Mouse (Mus musculus): ENCODE data around the gene 1700016D06Rik.
A peak's percentile ranks its signal among the peaks of the same experiment; 100 is the strongest.
"Not testable (repeated sequence)": the region's sequence is repeated elsewhere in the genome, so short reads cannot be mapped to it uniquely, and the experiment has no call there.

The 1700016D06Rik gene

DNA sequence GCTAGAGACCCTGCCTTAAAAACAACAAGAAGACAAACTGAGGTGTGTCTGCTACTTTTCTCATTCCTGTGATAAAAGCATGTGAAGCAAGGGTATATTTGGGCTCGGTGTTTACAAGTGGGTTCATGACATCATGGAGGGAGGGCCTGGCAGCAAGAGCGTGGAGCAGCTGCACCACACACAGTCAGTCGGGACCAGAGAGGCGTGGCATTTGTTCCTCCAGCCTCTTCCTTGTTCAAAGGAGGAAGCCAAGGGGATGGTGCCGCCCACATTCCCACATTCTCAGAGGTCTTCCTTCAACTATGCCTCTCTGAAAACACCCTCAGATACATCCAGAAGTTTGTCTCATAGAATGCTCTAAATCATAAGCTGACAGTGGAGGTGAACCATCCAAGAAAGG, 2.9 kb upstream of the 1700016D06Rik start:
- DNase-seq (ENCODE audit: low read depth in 2 of 2, low spot score in 2 of 2): no peak

DNA sequence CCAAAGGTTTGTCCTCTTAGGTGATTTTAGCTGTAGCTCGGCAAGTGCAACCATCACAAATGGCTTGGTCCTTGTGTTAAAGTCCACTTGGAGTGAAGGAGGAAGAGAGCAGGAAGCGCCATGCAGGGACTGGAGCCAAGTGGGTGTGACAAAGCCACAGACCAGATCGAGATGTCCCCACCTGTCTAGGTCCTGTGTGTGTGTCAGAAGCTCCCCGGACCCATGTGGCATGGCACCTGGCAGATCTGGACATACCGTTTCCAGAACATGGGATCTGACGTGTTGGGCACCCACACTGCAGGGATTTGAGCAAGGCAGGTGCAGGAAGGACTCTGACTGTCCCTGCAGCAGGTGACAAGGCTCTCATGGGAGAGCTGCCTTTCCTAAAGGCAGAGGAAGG, 565 bp upstream of the 1700016D06Rik start:
- DNase-seq (ENCODE audit: low read depth in 2 of 2, low spot score in 2 of 2): no peak

DNA sequence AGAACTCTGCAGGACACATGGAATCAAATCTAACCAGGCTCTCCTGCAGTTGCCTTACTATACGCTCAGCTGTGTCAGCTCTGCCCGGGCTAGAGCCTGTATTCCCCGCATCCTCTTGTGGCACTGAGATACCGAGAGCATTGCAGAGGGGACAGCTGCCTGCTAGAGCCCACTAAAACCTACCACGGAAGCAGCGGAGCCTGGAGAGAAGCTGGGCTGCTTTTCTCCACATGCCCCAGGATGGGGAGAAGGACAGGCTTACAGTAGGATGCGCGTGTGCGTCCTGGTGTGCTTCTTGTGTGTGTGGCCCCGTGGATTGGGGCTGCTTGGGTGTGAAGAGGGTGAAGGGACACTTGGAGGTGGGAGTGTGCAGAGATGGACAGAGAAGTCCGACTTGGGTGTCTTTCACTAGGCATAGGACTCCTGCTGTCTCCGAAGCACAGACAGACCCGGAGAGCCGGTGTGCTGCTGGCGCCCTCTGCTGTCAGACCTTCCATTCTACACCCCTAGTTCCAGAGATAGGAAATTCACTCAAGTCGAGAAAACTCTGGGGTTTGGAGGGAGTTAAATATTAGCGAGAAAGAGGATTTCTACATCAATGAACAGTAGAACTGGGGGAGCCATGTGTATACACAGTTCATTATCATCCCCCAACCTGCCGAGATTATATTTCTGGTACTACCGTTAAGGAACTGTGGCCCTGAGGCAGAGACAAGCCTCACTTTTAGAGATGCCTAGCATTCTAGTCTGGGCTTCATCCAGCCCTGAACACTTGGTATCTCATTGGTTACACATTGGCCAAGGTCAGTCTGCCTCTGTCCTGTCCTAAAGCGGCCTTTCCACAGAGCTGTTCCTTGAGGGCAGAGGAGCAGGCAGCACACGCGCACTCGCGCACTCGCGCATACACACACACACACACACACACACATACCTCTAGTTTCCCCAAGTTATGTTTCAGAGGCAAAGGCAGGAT, 517 bp downstream of the 1700016D06Rik start:
- peak; percentile 30 to 50 for DNase-seq (ENCODE audit: low read depth in 2 of 2, low spot score in 2 of 2)

DNA sequence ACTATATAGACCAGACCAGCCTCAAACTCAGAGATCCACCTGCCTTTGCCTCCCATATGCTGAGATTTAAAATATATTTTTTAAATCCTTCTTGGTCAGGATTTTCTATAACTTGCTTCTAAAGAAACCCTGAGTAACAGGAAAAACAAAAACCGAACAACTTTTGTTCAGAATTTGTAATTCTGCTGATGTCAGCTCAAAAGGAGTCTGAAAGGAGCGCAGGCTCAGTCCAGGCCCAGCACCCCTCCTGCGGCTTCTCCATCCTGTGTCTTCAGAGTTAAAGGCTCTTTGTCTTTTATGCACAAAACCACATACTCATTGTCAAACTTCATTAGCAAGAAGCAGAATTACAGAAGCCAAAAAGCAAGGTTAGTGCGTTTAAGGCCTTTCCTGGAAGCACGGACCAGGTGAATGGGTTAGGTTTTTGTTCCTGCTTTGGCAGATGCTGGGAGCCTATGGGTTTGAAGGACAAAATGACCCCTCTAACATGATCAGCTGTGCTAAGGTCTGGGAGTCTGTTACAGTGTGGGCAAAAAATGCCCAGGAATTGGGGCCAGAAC, 1.3 kb downstream of the 1700016D06Rik start:
- no peak for DNase-seq (ENCODE audit: low read depth in 2 of 2, low spot score in 2 of 2)

DNA sequence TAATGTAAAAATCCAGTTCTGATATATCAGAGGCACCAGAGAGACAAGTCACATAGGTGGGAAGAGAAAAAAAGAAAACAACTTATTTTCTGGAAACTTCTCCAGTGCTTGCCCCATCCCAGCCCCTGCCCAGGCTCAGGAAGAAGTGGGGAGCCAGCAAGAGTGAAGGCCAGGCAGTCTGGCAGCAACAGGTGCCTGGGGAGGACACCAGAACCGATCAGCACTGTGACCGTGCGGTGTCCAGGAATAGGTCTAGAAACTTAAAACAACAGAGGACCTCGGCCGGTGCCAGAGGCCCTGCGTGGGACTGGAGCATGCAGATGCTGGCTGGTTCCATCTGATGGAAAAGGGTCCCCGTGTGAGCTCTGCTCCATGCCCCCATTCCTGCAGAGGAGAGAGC, 3.4 kb downstream of the 1700016D06Rik start:
- no peak for DNase-seq (ENCODE audit: low read depth in 2 of 2, low spot score in 2 of 2)

DNA sequence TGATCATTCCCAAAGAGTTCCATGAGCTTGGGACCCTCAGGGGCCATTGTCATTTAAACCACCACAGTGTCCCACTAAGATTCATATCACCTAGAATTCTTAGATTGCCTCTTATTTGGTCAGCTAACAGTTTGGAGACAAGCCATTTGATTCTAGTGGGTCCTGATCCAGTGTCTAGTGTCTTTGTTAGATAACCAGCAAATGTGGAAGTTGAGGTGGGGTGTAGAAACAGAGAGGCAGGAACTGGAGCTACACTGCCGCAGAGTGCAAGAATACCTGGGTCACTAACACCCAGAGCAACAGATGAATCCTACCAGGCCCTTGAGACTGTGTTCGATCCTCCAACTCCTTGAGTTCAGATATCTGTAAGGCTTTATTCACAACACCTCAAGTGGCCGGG, 4.7 kb downstream of the 1700016D06Rik start:
- no peak for DNase-seq (ENCODE audit: low read depth in 2 of 2, low spot score in 2 of 2)

DNA sequence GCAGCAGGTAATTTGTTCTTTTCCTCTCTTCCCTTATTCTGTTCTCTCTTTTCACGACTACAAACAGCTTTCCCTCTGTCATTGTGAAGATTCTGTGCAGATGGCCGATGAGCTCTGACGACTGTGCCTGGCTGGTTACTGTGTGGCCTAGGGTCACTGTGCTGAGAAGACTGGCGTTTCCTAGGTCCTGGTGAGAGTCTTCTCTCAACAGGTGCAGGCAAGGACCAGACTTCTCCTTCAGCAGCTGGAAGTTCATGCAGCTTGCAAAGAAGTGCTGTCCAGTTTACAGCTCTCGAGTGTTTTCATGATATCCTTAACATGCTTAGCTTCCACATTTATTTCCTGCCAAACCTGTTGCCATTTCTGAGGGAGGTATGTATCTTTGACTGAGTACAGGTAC, 6.9 kb downstream of the 1700016D06Rik start:
- DNase-seq (ENCODE audit: low read depth in 2 of 2, low spot score in 2 of 2): no peak

DNA sequence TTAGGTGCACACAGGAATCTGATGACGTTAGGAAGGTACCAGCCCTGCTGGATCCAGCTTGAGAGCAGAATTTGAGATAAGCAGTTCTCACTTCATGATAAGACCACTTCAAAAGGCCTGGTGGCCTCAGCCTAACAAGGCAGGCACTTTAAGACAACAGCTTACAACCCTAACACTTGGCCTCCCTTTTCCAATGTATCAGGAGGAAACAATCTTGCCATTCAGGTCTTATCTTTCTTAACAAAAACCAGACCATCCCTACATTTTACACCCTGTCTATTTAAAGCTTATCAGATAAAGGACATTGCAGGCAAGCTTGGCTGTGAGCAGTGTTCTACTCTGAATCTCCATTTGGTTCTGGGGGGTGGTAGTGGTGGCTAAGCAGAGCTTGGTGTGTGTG, 8.4 kb downstream of the 1700016D06Rik start:
- DNase-seq (ENCODE audit: low read depth in 2 of 2, low spot score in 2 of 2): no peak

DNA sequence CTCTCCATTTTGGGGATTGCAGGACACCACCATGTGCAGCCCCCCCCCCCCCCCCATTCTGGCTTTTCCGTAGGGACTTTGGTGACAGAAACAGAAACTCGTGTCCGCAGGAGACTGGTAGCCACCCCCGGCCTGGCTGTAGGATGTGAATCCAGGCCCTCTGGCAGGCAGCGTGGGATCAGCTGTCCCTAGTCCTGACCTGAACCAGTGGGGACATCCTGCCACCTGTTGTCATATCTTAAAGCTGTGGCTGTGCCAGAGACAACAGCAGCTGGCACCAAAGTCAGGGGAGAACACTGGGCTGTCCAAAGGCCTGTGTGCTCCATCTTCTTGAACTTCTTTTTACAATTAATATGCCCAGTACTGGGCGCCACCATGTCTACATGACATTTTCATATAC, 9.1 kb downstream of the 1700016D06Rik start:
- no peak for DNase-seq (ENCODE audit: low read depth in 2 of 2, low spot score in 2 of 2)

DNA sequence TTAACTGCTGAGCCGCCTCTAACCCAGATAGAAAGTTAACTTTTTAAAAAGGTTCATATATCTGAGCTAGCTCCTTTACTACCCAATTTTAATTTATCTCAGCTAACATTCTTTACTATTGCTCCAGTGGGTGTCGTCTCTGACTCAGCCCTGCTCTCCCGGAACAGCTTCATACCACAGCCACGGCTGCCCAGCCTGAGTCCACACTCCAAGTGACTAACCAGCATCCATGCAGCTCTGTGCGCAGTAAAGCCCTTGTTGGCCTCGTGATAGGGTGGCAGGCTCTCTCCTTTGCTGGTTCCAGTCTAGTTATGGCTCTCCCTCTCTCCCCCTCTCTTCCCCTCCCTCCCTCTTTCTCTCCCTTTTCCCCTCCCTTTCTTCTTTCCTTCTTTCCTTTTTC, 9.6 kb downstream of the 1700016D06Rik start:
- DNase-seq (ENCODE audit: low read depth in 2 of 2, low spot score in 2 of 2): no peak

DNA sequence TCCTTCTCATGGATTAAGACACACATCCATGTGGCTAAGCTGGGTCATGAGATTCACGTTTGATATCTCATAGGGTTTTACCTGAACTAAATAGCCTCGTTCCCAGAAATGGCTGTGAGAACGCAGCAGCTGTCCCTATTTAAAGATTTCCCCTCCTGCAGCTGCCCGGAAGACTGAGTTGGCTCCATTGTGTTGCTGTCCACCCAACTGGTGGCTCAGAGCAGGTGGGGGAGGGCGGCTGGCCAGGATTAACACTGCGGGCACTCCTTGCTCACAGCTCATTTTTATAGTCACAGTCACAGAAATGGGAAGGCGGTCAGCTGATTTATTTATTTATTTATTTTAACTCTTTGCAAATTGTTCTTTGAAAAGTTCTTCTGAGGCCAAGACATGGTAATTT, 10.9 kb downstream of the 1700016D06Rik start:
- DNase-seq (ENCODE audit: low read depth in 2 of 2, low spot score in 2 of 2): no peak

DNA sequence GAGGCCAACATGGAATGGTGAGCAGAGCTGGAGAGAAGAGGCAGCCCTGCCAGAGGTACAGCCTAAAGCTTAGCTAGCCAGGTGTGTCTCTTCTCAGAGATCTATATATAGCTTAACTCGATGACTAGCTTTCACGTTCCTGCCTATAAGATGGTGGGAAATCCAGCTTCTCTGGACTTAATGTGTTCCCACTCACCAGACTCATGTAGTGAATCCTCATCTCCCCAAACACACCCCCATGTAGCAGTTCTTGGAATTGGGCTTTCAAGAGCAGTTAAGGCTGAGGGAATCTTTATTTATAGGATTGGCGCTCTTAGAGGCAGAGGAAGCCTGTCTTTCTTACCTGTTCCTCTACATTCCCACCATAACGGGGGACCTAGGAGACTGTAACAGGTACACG, 13.6 kb downstream of the 1700016D06Rik start:
- DNase-seq (ENCODE audit: low read depth in 2 of 2, low spot score in 2 of 2): no peak

DNA sequence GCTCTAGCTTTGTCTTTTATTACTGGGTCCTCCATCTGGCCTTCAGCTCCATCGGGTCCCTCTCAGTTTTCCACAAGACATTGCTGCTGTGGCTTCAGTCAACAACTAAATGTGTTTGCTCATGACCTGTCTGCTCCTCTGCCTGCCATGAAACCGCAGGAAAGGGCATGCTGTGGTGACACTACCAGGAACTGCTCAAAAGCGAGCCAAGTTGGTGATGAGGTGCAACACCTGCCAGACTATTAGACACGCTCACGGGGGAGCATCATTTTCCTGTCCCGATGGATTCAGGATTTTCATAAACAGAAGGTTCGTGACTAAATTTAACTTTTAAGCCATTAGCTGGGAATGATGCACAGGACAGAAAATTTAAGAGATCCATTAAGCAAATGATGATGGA, 16.3 kb downstream of the 1700016D06Rik start:
- DNase-seq (ENCODE audit: low read depth in 2 of 2, low spot score in 2 of 2): no peak

DNA sequence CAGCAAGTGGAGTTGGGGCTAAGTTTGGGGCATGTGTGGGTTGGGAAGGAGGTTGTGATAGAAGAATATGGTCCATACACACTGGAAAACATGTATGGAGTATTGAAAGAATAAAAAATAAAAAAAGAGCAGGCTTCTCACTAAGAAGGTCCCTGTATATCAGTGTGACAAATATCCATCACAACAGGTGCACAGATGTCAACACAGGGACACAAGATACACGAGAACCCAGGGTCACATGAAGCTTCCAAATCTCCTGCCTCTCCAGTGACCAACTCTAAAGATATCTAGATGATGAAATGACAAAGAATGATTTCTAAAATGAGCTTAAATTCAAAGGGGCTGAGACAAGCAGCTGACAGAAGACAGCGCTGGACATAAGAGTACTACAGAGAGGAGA, 32.6 kb downstream of the 1700016D06Rik start:
- no peak for DNase-seq (ENCODE audit: low read depth in 2 of 2, low spot score in 2 of 2)

DNA sequence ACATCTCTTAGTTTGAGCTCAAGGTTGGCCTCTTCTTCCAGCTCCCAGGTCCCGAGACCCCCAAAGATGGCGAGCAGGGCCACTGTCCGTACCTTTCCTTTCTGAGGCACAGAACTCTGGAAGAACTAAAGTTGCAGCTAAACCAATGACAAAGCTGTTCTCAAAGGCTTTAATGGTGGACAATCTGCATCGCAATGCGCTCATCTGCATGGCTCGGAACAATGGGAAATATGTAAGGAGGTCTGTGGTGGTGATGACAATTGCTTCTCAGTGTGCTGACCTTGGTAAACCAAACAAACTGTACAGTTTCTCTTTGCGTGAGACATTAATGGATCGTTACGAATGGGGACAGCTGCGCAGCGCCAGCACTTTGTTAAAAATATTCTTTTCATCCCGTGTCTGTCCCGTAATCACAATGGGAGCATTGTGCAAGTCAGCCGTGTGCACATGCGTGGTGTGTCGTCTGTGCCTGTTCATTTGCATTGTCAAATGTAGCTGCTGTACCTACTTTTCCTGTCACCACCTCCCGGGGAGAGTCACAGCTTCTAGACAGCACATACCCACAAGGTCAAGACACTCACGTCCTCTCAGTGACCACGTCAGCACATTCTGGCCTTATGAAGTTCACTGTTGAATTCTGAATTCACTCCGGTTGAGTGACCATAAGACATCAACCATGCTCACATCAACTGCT, 34.7 kb downstream of the 1700016D06Rik start:
- DNase-seq (ENCODE audit: low read depth in 2 of 2, low spot score in 2 of 2): not testable (repeated sequence)

DNA sequence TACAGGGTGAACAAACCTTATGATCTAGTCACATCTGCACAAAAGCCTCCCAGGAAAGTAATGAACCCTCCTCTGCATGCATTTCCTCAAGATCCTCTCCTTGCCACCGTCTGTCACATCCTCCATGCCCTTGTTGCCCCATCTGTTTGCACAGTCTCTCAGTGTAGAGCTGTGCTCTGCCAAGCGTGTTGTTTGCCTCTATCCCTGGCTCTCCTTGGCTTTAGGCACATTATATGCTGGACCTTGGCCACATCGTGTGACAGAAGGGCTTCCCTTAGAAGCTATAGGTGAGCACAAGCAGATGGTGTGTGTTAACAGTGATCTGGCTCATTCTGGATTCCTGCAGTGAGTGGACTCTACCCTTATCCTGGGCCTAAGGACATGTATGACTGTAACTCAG, 38.9 kb downstream of the 1700016D06Rik start:
- no peak for DNase-seq (ENCODE audit: low read depth in 2 of 2, low spot score in 2 of 2)

DNA sequence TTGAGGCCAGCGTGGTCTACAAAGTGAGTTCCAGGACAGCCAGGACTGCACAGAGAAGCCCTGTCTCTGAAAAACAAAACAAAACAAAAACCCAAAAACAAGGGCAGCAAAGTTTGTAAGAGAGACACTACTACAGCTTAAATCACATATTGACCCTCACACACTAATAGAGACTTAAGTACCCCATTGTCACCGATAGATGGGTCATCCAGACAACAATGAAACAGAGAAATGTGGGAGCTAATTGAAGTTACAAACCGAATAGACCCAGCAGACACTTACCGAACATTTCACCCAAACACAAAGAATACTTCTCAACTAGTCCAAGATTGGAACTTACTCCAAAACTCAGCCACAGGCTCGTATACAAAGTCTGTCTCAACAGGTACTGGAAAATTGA, 50.8 kb downstream of the 1700016D06Rik start:
- no peak for DNase-seq (ENCODE audit: low read depth in 2 of 2, low spot score in 2 of 2)

DNA sequence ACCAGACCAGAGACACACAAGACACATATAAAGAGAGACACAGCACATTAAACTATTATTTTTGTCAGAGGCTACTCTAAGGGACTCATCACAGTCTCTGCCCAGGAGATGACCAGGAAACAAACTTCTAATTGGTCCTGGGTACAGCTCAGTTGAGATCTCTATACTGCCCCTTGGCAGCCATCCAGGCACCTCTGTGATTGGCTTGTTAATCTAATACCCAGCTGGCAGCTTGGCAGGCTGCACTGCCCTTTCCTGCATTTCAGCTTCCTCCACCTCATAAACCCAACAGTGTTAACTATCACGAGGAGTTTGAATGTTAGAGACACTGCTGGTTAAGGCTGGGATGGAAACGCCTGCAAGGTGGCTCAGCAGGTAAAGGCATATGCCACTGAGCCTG, 57.7 kb downstream of the 1700016D06Rik start:
- DNase-seq (ENCODE audit: low read depth in 2 of 2, low spot score in 2 of 2): no peak

DNA sequence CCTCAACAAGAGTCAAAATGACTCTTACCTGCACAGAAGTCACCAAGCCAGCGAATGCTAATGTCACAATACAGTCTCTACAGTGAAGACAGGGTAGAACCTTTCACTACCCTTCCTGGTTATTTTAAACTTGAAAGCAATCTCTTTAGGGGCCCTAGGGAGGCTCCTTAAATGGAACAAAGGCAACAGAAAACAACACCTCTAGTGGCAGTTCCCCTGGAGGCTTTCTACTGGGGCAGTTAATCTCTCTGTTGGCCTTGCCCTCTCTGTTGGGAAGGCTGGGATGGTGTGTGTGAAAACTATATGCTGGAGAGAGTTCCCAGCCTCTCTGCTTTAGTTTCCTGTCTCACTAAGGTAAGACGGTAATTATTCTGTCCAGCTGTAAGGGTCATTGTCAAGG, 60.3 kb downstream of the 1700016D06Rik start:
- DNase-seq (ENCODE audit: low read depth in 2 of 2, low spot score in 2 of 2): no peak

DNA sequence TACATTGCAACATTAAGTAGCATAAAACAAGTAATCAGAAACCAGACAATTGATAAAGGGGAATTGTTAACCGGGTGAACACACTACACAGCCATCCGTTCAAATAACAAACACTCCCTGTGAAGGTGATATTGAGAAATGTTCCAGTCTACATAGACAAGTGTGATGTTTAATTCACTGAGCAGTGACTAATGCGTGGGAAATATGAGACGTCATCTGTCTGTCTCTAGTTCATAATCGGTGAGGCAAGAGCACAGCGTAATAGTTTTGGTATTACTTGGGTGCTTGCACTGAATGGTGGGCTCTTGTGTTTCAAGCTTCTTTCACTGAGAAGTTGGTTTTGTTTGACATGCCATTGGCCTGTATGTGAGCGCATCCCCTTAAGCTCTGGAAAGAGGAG, 63.3 kb downstream of the 1700016D06Rik start:
- DNase-seq (ENCODE audit: low read depth in 2 of 2, low spot score in 2 of 2): no peak

DNA sequence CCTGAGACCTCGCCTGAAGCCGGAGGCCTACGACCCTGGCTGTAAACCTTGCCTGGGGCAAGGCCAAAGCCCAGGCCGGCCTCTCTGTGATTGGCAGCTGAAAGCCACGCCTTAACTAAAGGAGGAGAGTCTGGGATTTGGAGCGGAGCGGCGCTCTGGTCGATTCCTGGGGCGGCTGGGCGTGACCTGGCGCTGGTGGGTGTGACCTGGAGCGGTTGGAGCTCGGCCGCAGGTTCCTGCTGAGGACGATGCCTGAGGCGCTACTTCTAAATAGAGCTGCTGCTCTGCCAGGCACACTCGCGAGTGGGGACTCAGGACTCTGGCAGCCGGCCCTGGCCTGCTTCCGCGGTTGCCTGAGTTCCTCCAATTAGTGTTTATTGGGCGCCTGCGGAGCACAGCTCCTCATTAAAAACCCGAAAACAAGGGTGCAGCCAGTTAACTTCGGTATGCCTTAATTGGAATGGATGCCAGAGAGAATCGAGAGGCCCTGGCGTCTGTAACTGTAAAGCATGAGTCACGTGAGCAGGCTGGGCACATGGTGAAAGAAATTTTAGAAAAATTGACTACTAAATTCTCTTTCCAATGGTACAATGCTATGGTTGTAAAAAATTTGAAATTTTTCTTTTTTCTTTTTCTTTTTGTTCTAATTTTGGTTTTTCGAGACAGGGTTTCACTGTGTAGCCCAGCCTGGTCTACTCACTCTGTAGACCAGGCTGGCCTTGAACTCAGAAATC, 64.4 kb downstream of the 1700016D06Rik start:
- peak; percentile 28 to 37 for DNase-seq (ENCODE audit: low read depth in 2 of 2, low spot score in 2 of 2)

All from CD8-positive naive resting alpha-beta T cell, adult 2 months (primary cell).